Mouse (Mus musculus) liver, embryonic 14.5 days (tissue): ENCODE data around the gene C1rl. TPM values are rescaled to one million over a fixed set of nuclear protein-coding genes. Genes with fewer than 3 reads are reported as not detected.
"Not testable (repeated sequence)": the region's sequence is repeated elsewhere in the genome, so short reads cannot be mapped to it uniquely, and the experiment has no call there.

Experiments used
- ATAC-seq: fragments of 200-750 bp; cut with Nextera tagmentation; 2 replicates; pipeline ENCODE4 v1.8.0; 2017; ENCODE audit warnings: moderate number of reproducible peaks, mild to moderate bottlenecking, moderate library complexity; ENCODE audit not compliant: insufficient read depth
- DNase-seq, 3 experiments: peaks; one replicate each; pipeline ENCODE4 v3.0.0-alpha.2; 2012 to 2013; ENCODE audit warnings: low read depth in 3 of 3, low spot score in 3 of 3
- H3K27ac ChIP-seq: fragments of 300-500 bp; sonication (generic); 2 replicates; pipeline ENCODE4 v1.5.1; 2014; ENCODE audit warnings: moderate library complexity, mild to moderate bottlenecking, control low read depth, inconsistent platforms
- H3K27me3 ChIP-seq: fragments of 300-500 bp; sonication (generic); 2 replicates; pipeline ENCODE4 v1.6.1; 2014; ENCODE audit warnings: mild to moderate bottlenecking, low read length, moderate library complexity; ENCODE audit not compliant: control insufficient read depth, insufficient read depth
- H3K36me3 ChIP-seq: fragments of 300-500 bp; sonication (generic); replicated peaks from 2 replicates; pipeline ENCODE4 v1.6.1; 2014; ENCODE audit warnings: low read depth; ENCODE audit not compliant: control insufficient read depth, insufficient read depth
- H3K4me1 ChIP-seq, 2 experiments: fragments of 200-500 bp in 1 of 2; fragments of 300-500 bp in 1 of 2; sonication (generic) in 1 of 2; replicated peaks; 2 replicates each; pipeline ENCODE4 v1.6.1; 2012 to 2014; ENCODE audit warnings: antibody characterized with exemption in 1 of 2, inconsistent platforms in 1 of 2, low read length in 1 of 2; ENCODE audit not compliant: control insufficient read depth in 2 of 2, insufficient read depth in 2 of 2
- H3K4me2 ChIP-seq: fragments of 300-500 bp; sonication (generic); 2 replicates; pipeline ENCODE4 v1.6.1; 2014; ENCODE audit warnings: low read depth, mild to moderate bottlenecking, control low read depth, moderate library complexity
- H3K4me3 ChIP-seq, 2 experiments: fragments of 200-500 bp in 1 of 2; fragments of 300-500 bp in 1 of 2; sonication (generic) in 1 of 2; 2 replicates each; pipeline ENCODE4 v1.5.1; 2012 to 2014; ENCODE audit warnings: low read depth in 2 of 2, low read length in 2 of 2, mild to moderate bottlenecking in 2 of 2, control low read depth in 1 of 2, inconsistent platforms in 1 of 2, moderate library complexity in 1 of 2; ENCODE audit not compliant: insufficient read depth in 1 of 2
- H3K9ac ChIP-seq: fragments of 300-500 bp; sonication (generic); replicated peaks from 2 replicates; pipeline ENCODE4 v1.6.1; 2014; ENCODE audit warnings: mild to moderate bottlenecking, control low read depth, moderate library complexity
- H3K9me3 ChIP-seq: fragments of 300-500 bp; sonication (generic); 2 replicates; pipeline ENCODE4 v1.6.1; 2016; ENCODE audit warnings: low read length, mixed read lengths; ENCODE audit not compliant: control insufficient read depth
- CTCF ChIP-seq: IDR thresholded peaks from 2 replicates; pipeline ENCODE4 v1.5.1; 2016; ENCODE audit warnings: antibody characterized with exemption, low read depth, control low read depth
- EP300 ChIP-seq: IDR thresholded peaks from 2 replicates; pipeline ENCODE4 v1.6.1; 2016; ENCODE audit warnings: antibody characterized with exemption, low read depth
- WGBS: fragments of 180-500 bp; shearing (Covaris S2); extraction: QIAGEN DNeasy Blood & Tissue Kit; methylation state at CpG from one replicate; pipeline ENCODE4 v1.1.7; 2014; ENCODE audit not compliant: insufficient replicate concordance; 5-methylcytosine and 5-hydroxymethylcytosine counted together
- polyA plus RNA-seq, 2 experiments: library from polyadenylated mRNA; depleted of rRNA in 1 of 2; stranded (reverse) in 1 of 2; unstranded in 1 of 2; fragments of >200 nt; fragmentation: Nextera tagmentation in 1 of 2; extraction: Ambion mirVana in 1 of 2; gene quantifications; 2 replicates each; pipeline versions ENCODE4 v1.2.1 to v1.2.3; 2012 to 2014

The C1rl gene
- polyA plus RNA-seq, 2 experiments, result 3.9 to 7.6 TPM

DNA sequence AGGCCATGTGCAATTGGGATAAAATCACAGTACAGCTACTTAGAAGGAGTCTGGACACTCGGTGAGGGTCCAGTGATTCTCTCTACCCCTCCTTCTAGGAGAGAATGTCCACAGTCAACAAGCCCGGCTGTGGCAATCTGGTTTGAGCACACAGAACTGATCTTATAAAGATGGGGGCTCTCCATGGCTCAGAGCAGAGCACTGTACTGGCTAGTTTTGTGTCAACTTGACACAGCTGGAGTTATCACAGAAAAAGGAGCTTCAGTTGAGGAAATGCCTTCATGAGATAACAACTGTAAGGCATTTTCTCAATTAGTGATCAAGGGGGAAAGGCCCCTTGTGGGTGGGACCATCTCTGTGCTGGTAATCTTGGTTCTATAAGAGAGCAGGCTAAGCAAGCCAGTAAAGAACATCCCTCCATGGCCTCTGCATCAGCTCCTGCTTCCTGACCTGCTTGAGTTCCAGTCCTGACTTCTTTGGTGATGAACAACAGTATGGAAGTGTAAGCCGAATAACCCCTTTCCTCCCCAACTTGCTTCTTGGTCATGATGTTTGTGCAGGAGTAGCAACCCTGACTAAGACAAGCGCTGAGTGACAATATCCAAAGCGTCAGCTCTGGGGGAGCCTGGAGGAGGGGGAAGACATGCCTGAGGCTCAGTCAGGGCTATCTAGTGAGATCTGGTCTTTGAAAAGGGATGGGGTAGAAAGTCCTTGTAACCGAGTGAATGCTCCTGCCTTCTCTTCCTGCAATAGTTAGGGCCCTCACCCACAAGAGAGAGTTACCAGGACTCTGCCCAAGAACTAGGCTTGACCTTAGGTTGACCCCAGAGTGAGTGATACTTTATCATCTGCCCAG is 20.9 kb upstream of the C1rl start:
- peak overlapping the region; percentile 71 for H3K27ac ChIP-seq
- not testable (repeated sequence) for H3K9me3 ChIP-seq, H3K27me3 ChIP-seq, H3K36me3 ChIP-seq
- peak; percentile 81 for ATAC-seq
- H3K4me2 ChIP-seq, result peak overlapping the region; percentile 59
- peak overlapping the region; percentile 14 to 23; a peak in 1 of 4 replicates for H3K4me3 ChIP-seq
- TF ChIP-seq EP300, result peak; percentile 73
- 23% methylated on average over 6 of the region's 6 CpGs for WGBS
- peaks cover 12 to 29% of the 10 kb centered on the region in 2 experiments for H3K4me1 ChIP-seq
- H3K9ac ChIP-seq, result peak overlapping the region; percentile 43
- peak in 1 of 3 experiments; percentile 24 for DNase-seq

DNA sequence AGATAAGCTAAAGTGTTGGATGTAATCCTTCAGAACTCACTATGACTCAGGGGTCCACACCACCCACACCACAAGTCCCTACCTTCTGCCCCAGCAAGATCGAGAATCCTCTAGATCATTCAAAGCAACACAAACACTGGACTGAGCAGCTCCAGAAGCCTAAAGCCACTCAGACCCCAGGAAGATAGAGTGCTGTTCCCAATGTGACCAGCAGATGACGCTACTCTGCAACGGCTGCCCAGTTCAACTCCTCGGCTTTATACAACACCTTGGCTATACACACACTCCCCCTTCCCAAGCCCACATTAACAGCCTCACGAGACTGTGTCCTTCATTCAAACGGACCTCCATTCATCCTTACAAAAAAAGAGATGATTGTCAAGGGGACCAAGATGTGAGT is 20.1 kb upstream of the C1rl start:
- DNase-seq (peak; percentile 43 to 53 (median 50)), ATAC-seq (peak; percentile 32; the same call in 1 of the 2 replicates)
- Histone ChIP-seq H3K27me3 (no peaks in the 10 kb centered on the region), H3K4me2 (peak overlapping the region; percentile 59), H3K4me3 (peak overlapping the region in 1 of 2 experiments; percentile 23; a peak in 1 of 4 replicates), H3K4me1 (peaks cover 16 to 33% of the 10 kb centered on the region in 2 experiments), H3K36me3 (no peaks in the 10 kb centered on the region), H3K9ac (peak overlapping the region; percentile 13), H3K27ac (peak overlapping the region; percentile 71; the same call in 1 of the 2 replicates), H3K9me3 (no peaks in the 10 kb centered on the region)
- peak; percentile 95 for TF ChIP-seq CTCF
- no peak for TF ChIP-seq EP300
- WGBS, result 22% methylated on average over 6 of the region's 6 CpGs

DNA sequence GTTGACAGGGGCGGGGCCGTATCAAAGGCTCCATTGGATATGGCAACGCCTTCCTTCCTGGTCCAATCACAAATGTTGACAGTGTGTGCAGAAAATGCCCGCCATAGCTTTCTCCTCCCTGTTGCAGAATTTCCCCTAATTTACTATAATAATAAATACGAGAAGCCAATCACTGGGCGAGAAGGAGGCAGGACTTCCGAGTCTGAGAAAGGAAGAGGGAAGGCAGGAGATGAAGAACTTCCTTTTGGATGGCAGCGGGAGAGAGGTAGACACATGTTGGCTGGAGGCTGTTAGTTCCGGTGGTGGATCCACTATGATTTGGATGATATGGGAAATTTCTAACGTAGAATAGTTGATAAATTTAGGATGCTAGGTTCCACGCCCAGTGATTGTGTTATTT is 18.3 kb upstream of the C1rl start:
- ATAC-seq (no peak), DNase-seq (peak in 1 of 3 experiments; percentile 40)
- no peak overlapping the region for H3K27ac ChIP-seq
- H3K4me2 ChIP-seq, result no peak overlapping the region
- 66% methylated on average over 11 of the region's 11 CpGs for WGBS
- H3K36me3 ChIP-seq, result no peaks in the 10 kb centered on the region
- H3K27me3 ChIP-seq, result no peaks in the 10 kb centered on the region
- peaks cover 19 to 49% of the 10 kb centered on the region in 2 experiments for H3K4me1 ChIP-seq
- no peak overlapping the region for H3K9ac ChIP-seq
- H3K4me3 ChIP-seq, result no peak overlapping the region
- no peaks in the 10 kb centered on the region for H3K9me3 ChIP-seq
- TF ChIP-seq CTCF, result no peak
- no peak for TF ChIP-seq EP300

DNA sequence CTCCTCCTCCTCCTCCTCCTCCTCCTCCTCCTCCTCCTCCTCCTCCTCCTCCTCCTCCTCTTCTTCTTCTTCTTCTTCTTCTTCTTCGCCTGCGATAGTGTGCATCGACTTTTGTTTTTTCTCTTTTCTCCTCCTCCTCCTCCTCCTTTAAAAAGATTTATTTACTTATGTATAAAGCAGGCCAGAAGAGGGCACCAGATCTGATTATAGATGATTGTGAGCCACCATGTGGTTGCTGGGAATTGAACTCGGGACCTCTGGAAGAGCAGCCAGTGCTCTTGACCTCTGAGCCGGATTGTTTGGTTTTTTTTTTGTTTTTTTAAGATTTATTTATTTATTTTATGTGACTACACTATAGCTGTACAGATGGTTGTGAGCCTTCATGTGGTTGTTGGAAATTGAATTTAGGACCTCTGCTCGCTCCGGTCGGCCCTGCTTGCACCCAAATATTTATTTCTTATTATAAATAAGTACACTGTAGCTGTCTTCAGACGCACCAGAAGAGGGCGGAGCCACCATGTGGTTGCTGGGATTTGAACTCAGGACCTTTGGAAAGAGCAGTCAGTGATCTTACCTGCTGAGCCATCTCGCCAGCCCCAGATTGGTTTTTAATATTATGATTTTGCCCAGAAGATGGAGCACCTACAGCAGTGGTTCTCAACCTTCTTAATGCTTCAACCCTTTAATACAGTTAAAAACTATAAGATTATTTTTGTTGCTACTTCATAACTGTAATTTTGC is 17.4 kb upstream of the C1rl start:
- not testable (repeated sequence) for H3K27ac ChIP-seq, H3K9ac ChIP-seq, H3K4me3 ChIP-seq, H3K36me3 ChIP-seq, H3K9me3 ChIP-seq, DNase-seq, H3K27me3 ChIP-seq, ATAC-seq, H3K4me2 ChIP-seq
- WGBS, result 74% methylated on average over 8 of the region's 11 CpGs
- peaks cover 19 to 50% of the 10 kb centered on the region in 2 experiments for H3K4me1 ChIP-seq

DNA sequence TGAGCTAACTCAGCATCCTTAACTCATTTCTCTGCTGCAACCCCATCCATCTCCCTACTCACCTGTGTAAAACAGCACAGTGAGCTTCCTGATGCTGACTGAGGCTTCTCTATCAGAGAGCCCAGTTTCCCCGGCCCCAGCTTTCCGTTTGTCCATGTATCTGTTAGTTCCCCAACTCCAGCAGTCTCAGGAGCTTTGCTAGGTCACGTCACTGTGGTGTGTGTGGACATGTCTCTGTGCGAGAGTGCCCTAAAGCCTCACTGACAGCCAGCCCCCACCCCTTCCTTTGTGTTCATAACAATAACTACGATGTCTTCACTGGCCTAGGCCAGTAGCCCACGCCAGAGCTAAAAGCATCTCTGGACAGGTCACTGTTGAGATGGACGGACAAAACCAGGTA is 16.7 kb upstream of the C1rl start:
- WGBS, result 71% methylated on average over 7 of the region's 7 CpGs
- DNase-seq, result no peak
- no peaks in the 10 kb centered on the region for H3K27me3 ChIP-seq
- no peak for ATAC-seq
- no peak overlapping the region for H3K9ac ChIP-seq
- H3K27ac ChIP-seq, result no peak overlapping the region
- peaks cover 14 to 45% of the 10 kb centered on the region in 2 experiments for H3K4me1 ChIP-seq
- no peaks in the 10 kb centered on the region for H3K9me3 ChIP-seq
- TF ChIP-seq EP300 (no peak), CTCF (no peak)
- no peaks in the 10 kb centered on the region for H3K36me3 ChIP-seq
- no peak overlapping the region for H3K4me2 ChIP-seq
- H3K4me3 ChIP-seq, result no peak overlapping the region
